Mouse (Mus musculus) forebrain, embryonic 16.5 days (tissue): ENCODE results near the gene Nploc4. TPM values are rescaled to one million over a fixed set of nuclear protein-coding genes. Genes with fewer than 3 reads are reported as not detected.
A peak's percentile ranks its signal among the peaks of the same experiment; 100 is the strongest.
"Not testable (repeated sequence)": the region's sequence is repeated elsewhere in the genome, so short reads cannot be mapped to it uniquely, and the experiment has no call there.

Experiments used
- ATAC-seq: fragments of 200-750 bp; cut with Nextera tagmentation; 2 replicates; pipeline ENCODE4 v1.8.0; 2017; ENCODE audit warnings: mild to moderate bottlenecking, moderate library complexity
- H3K27ac ChIP-seq: fragments of 300-500 bp; sonication (generic); 2 replicates; pipeline ENCODE4 v1.5.1; 2014; ENCODE audit warnings: low read length, control low read depth
- H3K27me3 ChIP-seq: fragments of 300-500 bp; sonication (generic); replicated peaks from 2 replicates; pipeline ENCODE4 v1.6.1; 2014; ENCODE audit warnings: low read length; ENCODE audit not compliant: control insufficient read depth, insufficient read depth
- H3K36me3 ChIP-seq: fragments of 300-500 bp; sonication (generic); 2 replicates; pipeline ENCODE4 v1.6.1; 2014; ENCODE audit not compliant: control insufficient read depth, insufficient read depth
- H3K4me1 ChIP-seq: fragments of 300-500 bp; sonication (generic); replicated peaks from 2 replicates; pipeline ENCODE4 v1.6.1; 2014; ENCODE audit warnings: low read length; ENCODE audit not compliant: control insufficient read depth, insufficient read depth
- H3K4me2 ChIP-seq: fragments of 300-500 bp; sonication (generic); 2 replicates; pipeline ENCODE4 v1.6.1; 2014; ENCODE audit warnings: mild to moderate bottlenecking, low read length, control low read depth
- H3K4me3 ChIP-seq: fragments of 300-500 bp; sonication (generic); replicated peaks from 2 replicates; pipeline ENCODE4 v1.5.1; 2014; ENCODE audit warnings: mild to moderate bottlenecking, low read length, control low read depth
- H3K9ac ChIP-seq: fragments of 300-500 bp; sonication (generic); replicated peaks from 2 replicates; pipeline ENCODE4 v1.6.1; 2014; ENCODE audit warnings: low read depth, low read length, control low read depth
- H3K9me3 ChIP-seq: fragments of 300-500 bp; sonication (generic); 2 replicates; pipeline ENCODE4 v1.6.1; 2016; ENCODE audit warnings: low read length; ENCODE audit not compliant: control insufficient read depth
- WGBS: fragments of 180-500 bp; shearing (Covaris S2); extraction: QIAGEN DNeasy Blood & Tissue Kit; methylation state at CpG from one replicate; pipeline ENCODE4 v1.1.7; 2014; 5-methylcytosine and 5-hydroxymethylcytosine counted together
- polyA plus RNA-seq: library from polyadenylated mRNA; unstranded; fragments of >200 nt; fragmentation: Nextera tagmentation; extraction: Ambion mirVana; gene quantifications from 2 replicates; pipeline ENCODE4 v1.2.1, GENCODE M21; 2015

The Nploc4 gene
- polyA plus RNA-seq, 1 experiment from 2014 or later: 32.0 TPM

DNA sequence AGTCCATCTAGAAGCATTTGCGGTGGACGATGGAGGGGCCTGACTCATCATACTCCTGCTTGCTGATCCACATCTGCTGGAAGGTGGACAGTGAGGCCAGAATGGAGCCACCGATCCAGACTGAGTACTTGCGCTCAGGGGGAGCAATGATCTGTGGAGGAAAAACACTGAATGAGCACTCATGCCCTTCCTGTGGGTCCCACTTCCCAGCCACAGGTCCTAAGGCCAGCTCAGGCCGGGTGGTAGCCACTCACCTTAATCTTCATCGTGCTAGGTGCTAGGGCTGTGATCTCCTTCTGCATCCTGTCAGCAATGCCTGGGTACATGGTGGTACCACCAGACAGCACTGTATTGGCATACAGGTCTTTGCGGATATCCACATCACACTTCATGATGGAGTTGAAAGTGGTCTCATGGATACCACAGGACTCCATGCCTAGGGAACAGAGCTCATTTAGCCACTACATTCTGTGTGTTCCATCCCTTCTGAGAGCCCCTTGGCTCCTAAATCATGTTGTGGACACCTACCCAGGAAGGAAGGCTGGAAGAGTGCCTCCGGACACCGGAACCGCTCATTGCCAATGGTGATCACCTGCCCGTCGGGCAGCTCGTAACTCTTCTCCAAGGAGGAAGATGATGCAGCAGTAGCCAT lies 91.0 kb downstream of the Nploc4 start:
- 60% methylated on average over 10 of the region's 13 CpGs for WGBS
- not testable (repeated sequence) for H3K36me3 ChIP-seq, H3K9me3 ChIP-seq, H3K27ac ChIP-seq, H3K27me3 ChIP-seq, ATAC-seq
- Histone ChIP-seq H3K4me1 (peaks cover 20% of the 10 kb centered on the region), H3K4me2 (peak overlapping the region; percentile 66), H3K4me3 (peak overlapping the region; percentile 50), H3K9ac (peak overlapping the region; percentile 35; the same call in 1 of the 2 replicates)

DNA sequence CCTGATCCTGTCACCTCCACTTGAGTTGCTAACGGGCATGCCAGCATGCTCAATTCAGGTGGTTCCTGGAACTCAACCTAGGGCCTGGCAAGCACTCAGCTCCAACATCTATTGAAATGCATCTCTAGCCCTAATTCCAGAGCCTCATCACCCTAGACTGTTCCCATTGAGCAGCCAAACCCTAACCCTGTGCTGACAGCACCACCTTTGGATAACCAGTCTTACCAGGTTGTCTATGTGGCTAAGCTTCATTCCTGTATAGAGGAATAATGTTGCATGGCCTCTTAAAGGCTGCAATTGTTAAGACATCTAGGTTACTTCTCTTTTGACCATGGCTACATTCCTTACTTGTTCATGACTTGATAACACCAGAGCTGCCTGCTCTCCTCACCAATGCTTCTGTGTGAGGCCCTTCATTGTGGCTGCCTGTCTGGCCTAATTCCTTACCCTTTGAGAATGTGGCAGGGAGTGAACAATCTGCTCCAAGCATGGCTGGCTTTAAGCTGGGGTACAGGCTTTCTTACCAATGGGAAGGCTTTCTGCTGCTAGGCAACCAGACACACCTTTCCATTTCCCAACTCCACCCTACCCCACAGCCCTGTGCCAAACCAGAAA lies 92.3 kb downstream of the Nploc4 start:
- Histone ChIP-seq H3K36me3 (peaks cover 4% of the 10 kb centered on the region; the same call in 1 of the 2 replicates), H3K9me3 (no peaks in the 10 kb centered on the region), H3K27ac (no peak overlapping the region), H3K4me2 (peak overlapping the region; percentile 72), H3K4me3 (peak overlapping the region; percentile 42), H3K4me1 (peaks cover 9% of the 10 kb centered on the region), H3K9ac (peak overlapping the region; percentile 50), H3K27me3 (no peaks in the 10 kb centered on the region)
- no peak for ATAC-seq
- 28% methylated on average over 1 of the region's 1 CpGs for WGBS

DNA sequence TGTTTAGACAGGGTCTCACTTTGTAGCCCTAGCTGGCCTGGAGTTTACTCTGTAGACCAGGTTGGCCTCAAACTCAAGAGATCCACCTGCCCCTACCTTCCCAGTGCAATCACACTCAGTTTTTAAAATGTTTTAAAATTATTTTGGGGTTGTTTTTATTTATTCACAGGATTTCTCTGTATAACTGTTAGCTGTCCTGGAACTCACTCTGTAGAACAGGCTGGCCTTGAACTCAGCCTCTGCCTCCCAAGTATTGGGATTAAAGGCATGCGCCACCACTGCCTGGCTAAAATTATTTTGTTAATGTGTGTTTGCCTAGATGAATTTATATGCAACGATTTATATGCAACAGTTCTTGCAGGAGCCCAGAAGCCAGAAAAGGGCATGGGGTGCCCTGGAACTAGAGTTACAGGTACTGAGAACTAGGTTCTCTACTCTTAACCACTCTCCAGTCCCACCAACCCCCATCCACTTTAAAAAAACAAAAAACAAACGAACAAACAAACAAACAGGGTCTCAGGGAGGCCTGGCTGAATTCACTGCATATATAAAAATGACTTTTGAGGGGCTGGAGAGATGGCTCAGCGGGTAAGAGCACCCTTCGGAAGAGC lies 93.1 kb downstream of the Nploc4 start:
- peaks cover 9% of the 10 kb centered on the region for H3K4me1 ChIP-seq
- ATAC-seq: no peak
- peak overlapping the region; percentile 72 for H3K4me2 ChIP-seq
- no peaks in the 10 kb centered on the region for H3K27me3 ChIP-seq
- H3K27ac ChIP-seq: no peak overlapping the region; the same call in 1 of the 2 replicates
- no peak overlapping the region for H3K9ac ChIP-seq
- H3K4me3 ChIP-seq: peak overlapping the region; percentile 42
- H3K36me3 ChIP-seq: peaks cover 4% of the 10 kb centered on the region; the same call in 1 of the 2 replicates
- 58% methylated on average over 5 of the region's 5 CpGs for WGBS
- no peaks in the 10 kb centered on the region for H3K9me3 ChIP-seq

DNA sequence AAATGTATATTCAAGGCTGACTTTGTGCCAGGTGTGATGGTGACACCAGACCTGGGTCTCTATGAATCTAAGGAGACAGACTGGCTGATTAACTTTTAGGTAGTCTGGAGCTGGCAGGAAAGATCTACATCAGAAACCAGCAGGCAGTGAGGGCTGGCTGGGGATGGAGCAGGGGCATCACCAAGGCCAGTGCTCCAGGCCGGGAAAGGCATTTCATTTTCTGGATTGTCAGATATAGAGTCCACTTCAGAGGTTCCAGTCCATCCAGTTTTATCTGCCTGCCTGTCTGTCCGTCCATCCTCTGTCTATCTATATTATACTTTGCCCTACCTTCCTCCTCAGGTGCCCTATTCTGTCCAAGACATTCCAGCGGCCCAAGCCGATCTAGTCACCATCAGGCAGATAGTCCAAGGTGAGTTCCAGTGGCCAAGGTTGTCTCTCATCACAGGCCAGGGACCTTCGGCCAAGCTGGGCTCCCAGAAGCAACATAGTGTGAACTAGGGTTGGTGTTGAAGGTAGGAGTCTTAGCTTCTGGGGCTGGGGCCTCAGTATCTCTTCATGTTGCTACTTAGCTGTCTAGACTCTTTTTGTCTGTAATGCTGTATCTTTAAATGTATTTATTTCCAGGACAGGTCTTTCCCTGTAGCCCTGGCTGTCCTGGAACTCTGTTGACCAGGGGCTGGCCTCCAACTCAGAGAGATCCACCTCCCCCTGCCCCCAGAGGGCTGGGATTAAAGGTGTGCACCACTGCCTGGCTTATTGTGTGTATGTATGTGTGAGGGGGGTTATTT lies 93.8 kb downstream of the Nploc4 start:
- H3K27me3 ChIP-seq: no peaks in the 10 kb centered on the region
- no peak overlapping the region for H3K4me2 ChIP-seq
- ATAC-seq: no peak
- H3K9me3 ChIP-seq: no peaks in the 10 kb centered on the region
- H3K9ac ChIP-seq: no peak overlapping the region
- peaks cover 7% of the 10 kb centered on the region for H3K4me1 ChIP-seq
- H3K4me3 ChIP-seq: no peak overlapping the region
- 81% methylated on average over 5 of the region's 5 CpGs for WGBS
- H3K36me3 ChIP-seq: peaks cover 4% of the 10 kb centered on the region; the same call in 1 of the 2 replicates
- H3K27ac ChIP-seq: no peak overlapping the region; the same call in 1 of the 2 replicates

DNA sequence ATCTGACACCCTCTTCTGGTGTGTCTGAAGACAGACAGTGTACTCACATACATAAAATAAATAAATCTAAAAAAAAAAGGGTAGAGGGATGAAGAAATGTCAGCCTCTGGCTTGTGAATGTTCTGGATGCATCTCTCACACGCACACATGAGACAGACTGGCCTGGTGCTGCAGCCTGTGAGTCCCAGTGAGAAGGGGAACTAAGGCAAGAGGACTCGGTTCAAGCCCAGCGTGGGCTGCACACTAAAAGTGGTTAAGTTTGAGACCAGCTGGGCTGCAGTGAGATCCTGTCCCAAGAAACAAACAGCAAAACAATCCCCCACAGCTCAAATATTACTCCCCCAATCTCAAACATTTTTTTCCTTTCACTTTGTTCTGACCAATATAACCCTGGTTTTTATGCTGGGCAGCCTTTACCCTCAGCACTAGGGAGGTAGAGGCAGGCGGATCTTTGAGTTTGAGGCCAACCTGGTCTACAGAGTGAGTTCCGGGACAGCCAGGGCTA lies 94.8 kb downstream of the Nploc4 start:
- peaks cover 4% of the 10 kb centered on the region; the same call in 1 of the 2 replicates for H3K36me3 ChIP-seq
- no peak for ATAC-seq
- H3K9me3 ChIP-seq: no peaks in the 10 kb centered on the region
- H3K9ac ChIP-seq: no peak overlapping the region
- H3K4me1 ChIP-seq: peaks cover 7% of the 10 kb centered on the region
- WGBS: 88% methylated on average over 5 of the region's 5 CpGs
- H3K27me3 ChIP-seq: no peaks in the 10 kb centered on the region
- H3K4me3 ChIP-seq: no peak overlapping the region
- no peak overlapping the region for H3K4me2 ChIP-seq
- no peak overlapping the region for H3K27ac ChIP-seq

DNA sequence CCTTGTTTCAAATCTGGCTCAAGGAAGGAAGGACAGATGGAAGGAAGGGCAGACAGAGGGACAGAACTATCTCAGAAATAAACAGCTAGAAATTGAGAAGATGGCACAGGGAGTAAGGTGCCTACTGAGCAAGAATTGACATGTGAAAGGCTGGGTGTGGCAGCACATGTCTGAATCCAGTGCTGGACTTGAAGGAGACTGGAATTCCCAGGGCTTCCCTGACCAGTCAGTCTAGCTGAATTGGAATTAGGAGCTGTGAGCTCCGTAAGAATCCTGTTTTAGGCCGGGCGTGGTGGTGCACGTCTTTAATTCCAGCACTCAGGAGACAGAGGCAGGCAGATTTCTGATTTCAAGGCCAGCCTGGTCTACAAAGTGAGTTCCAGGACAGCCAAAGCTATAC lies 95.8 kb downstream of the Nploc4 start:
- Histone ChIP-seq H3K4me3 (no peak overlapping the region), H3K27me3 (no peaks in the 10 kb centered on the region), H3K27ac (no peak overlapping the region), H3K4me2 (no peak overlapping the region), H3K36me3 (peaks cover 4% of the 10 kb centered on the region; the same call in 1 of the 2 replicates), H3K9ac (no peak overlapping the region), H3K4me1 (peaks cover 7% of the 10 kb centered on the region), H3K9me3 (no peaks in the 10 kb centered on the region)
- 94% methylated on average over 4 of the region's 4 CpGs for WGBS
- ATAC-seq: no peak

DNA sequence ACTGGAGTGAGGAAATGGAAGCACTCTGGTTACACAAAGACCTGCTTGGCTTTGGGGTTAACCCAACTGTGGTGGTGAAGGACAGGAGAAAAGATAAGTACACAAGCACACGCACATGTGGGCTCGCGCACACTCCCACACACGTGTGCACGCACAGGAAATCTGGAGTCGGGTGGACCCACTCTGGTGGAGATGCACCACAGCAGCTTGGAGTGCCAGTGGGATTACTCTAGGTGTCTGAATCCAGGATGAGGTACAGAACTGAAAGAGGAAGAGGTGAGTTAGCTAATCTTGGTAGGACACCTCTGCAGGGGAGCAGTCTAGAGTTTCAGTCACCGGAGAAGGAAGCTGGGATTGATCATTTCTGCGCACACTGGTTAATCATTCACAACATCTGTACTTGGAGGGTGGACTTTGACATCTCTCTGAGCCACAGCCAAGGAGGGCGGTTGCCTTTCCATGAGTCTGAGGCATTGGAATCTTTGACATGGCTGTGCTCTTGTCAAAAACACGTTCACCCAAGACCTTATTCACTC lies 97.5 kb downstream of the Nploc4 start:
- 89% methylated on average over 10 of the region's 10 CpGs for WGBS
- Histone ChIP-seq H3K4me1 (peaks cover 2% of the 10 kb centered on the region), H3K4me3 (no peak overlapping the region), H3K4me2 (no peak overlapping the region), H3K27me3 (no peaks in the 10 kb centered on the region), H3K36me3 (no peaks in the 10 kb centered on the region), H3K9ac (no peak overlapping the region), H3K27ac (no peak overlapping the region), H3K9me3 (no peaks in the 10 kb centered on the region)
- no peak for ATAC-seq

DNA sequence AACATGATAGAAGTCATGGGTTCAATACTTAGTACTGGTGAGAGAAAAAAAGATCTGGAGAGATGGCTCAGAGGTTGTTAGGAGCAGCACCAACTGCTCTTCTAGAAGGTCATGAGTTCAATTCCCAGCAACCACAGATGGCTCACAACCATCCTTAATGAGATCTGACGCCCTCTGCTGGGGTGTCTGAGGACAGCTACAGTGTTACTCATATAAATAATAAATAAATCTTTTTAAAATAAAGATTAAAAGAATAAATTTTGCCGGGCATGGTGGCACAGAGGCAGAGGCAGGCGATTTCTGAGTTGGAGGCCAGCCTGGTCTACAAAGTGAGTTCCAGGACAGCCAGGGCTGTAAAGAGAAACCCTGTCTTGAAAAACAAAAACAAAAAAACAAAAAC lies 98.7 kb downstream of the Nploc4 start:
- ATAC-seq: no peak
- Histone ChIP-seq H3K4me2 (no peak overlapping the region), H3K4me1 (no peaks in the 10 kb centered on the region), H3K36me3 (no peaks in the 10 kb centered on the region), H3K27me3 (no peaks in the 10 kb centered on the region), H3K9me3 (no peaks in the 10 kb centered on the region), H3K27ac (no peak overlapping the region), H3K9ac (no peak overlapping the region), H3K4me3 (no peak overlapping the region)
- 72% methylated on average over 3 of the region's 3 CpGs for WGBS
